Mouse (Mus musculus) neutrophil, adult 5-6 weeks (primary cell): ENCODE data around the gene Ncf1. TPM values are rescaled to one million over a fixed set of nuclear protein-coding genes. Genes with fewer than 3 reads are reported as not detected.

ENCODE experiments used
- ATAC-seq: fragments of 151-379, 151-347 bp; 2 replicates; pipeline ENCODE4 v1.8.0; 2017; ENCODE audit warnings: mild to moderate bottlenecking, moderate TSS enrichment; ENCODE audit not compliant: insufficient number of reproducible peaks, poor library complexity, low FRiP score, severe bottlenecking; ENCODE audit errors: extremely low read depth
- total RNA-seq: library from RNA; stranded (forward); fragments of 200-1000 nt; gene quantifications from 2 replicates; pipeline ENCODE4 v1.2.3, GENCODE M21; 2017

Ncf1 gene
- total RNA-seq, 1 experiment from 2014 or later = 448 TPM

DNA sequence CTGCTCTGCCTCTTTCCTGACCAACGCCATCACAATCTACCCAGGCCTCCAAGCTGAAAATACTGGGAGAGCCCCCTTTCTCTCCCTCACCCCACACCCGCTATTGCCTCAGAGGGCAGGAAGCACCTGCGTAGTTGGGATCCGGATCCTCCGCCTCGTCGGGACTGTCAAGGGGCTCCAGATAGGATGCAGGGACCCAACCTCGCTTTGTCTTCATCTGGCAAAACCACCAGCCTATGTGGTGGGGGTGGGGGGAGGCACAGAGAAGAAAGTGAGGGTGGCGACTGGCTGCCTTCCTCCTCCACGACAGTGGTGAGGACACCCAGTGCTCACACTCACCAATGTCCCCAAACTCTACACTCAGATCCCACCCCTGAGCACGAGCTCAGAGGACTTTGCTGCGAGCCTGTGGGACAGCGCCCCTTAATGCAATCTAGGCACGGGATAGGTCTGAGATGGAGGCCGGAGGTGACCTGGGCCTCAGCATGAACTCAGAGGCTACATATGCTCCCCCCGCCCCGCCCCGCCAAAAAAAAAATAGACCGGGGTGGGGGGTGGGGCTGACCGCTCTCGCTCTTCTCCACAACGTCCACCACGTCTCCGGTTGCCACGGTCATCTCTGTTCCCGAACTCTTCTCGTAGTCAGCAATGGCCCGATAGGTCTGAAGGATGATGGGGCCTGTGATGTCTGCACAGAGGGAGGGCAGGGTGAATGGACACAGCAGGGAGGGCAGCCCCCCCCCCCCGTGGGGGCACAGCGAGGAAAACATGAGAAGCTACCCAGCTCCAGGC is 4.1 kb downstream of the Ncf1 start:
- ATAC-seq = no peak

DNA sequence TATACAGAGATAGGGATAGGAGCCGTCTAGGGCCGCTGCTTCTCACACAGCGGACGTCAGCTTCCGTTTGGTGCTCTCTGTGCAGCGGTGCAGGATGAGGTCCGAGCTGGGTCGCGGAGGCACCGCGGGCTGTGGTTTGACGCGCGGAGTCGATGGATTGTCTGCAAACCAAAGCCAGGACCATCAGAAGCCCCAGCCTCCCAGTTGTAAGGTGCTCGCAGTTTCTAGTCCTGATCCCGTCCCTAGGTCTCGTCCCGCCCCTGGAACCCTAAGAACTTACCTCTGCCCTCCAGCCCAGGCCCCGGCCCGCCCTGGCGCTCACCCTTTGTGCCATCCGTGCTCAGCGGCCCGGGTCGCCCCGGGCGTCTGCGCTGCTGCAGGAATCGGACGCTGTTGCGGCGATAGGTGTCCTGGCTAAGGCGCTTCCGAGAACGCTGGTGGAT is 7.7 kb downstream of the Ncf1 start:
- no peak for ATAC-seq

DNA sequence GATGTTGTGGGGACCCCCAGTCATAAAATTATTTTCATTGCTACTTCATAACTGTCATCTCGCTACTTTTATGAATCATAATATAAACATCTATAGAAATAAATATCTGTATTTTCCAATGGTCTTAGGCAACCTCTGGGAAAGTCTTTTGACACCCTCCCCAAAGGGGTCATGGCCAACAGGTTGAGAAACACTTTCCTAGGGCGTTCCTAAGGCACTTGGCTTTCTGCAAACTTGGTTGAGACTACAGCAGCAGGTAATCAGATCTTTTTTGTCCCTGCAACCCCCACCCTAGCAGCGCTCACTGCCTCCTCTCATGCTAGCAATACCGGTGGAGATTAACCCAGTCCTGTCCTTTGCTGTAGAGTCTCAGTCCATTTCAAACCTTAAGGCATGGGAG is 8.1 kb downstream of the Ncf1 start:
- no peak for ATAC-seq

DNA sequence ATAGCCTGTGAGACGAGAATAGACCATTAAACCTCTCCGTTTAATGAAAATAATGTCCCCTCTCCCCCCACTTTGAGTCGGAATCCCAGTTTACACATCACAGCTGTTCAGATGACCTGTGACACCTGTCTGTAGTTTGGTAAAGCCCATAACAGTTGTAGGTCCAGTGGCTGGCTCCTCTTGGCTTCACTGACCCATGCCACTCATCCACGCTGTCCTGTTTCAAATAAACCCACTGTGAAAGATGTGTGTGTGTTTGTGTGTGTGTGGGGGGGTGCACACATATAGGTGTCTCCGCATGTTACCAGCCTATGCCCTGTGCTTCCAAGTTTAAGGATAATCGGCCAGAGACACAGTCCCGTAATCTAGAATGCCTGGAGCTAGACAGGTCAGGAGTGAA is 11.5 kb downstream of the Ncf1 start:
- no peak for ATAC-seq

DNA sequence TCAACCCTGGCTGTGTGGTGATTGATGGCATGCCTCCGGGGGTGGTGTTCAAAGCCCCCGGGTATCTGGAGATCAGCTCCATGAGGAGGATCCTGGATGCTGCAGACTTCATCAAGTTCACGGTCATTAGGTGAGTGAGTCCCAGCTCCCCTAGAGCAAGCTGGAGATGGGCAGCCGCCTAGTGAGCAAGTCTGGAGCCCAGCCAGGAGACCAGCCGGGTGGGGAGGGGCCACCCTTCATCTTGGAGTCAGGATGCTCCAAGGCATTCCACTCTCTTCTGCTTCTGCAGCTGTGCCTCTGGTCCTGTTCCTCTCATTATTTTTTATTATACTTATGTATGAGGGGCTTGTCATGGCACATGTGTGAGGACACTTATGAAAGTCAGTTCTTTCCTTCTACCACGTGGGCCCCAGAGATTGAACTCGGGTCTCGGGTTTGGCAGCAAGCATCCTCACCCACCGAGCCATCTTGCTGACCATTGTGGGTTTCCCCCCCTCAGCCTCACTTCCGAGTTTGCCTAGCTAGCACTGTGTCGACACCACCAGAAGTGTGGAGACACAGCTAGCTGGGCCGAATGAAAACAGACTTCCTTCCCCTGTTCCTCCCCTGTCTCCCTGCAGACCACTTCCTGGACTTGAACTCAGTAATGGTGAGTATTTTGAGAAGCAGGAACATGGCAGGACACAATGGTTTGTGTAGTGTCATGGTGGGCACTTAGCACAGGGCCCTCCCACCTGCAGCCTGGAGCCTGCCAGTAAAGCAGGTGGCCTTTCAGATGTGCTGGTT is 15.2 kb downstream of the Ncf1 start:
- ATAC-seq = peak; percentile 69

DNA sequence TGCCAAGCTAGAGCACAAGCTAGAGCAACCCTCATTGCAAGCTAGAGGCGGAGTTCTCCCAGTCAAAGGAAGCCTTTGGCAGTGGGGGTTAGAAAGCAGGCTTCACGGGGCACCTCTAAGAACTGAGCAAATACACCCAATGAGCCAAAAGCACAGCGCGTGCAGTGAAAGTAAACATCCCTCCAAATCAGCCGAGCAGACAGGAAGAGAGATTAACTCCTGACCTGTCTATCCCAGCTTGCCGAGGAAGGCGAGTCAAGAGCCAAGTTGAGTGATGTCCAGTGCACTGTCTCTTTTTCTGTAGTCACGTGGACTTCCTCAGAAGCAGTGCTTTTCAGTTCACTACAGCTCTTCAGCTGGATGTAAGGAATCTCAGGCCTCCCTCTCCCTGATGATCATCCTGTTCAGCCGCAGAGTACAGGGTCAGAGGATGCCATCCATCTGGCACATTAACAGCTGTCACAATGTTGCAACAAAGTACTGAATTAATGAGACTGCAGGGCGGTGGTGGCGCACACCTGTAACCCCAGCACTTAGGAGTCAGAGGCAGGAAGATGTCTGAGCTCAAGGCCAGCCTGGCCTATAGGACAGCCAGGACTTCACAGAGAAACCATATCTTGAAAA is 19.4 kb downstream of the Ncf1 start:
- ATAC-seq = no peak

DNA sequence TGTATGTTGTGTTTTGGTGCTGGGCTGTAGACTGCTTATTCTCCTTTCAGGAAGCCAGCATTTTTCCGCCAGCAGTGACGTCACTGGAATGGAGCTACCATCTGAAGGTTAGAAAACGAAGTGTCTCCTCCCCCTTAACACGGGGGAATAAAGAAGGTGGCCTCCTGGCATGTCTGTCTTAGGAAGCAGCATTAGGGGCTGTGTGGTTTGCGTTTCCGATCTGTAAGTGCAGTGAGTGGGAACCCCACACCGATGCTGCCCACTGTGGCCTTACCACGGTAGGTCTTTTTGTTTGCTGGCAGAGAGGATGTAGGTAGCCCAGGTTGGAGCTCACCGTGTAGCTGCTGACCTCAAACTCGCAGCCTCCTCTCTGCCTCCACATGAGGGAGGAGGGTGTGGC is 22.7 kb downstream of the Ncf1 start:
- no peak for ATAC-seq

DNA sequence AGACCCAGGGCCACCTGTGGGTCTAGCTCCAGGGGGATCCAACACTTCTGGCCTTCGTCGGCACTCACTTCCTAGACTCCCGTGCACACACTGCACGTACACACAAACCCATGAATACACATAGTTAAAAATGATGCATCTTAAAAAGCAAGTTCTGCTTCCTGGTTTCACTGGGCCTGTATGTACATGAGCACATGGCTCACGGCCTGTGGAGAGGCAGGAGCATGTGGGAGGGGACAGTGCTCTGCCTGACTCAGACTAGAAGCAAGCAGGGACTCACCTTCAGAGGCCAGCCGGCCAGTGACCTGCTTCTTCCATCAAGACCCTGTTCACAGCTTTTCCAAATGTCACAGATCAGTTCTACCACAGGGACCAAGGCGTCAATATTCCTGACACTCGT is 35.8 kb downstream of the Ncf1 start:
- no peak for ATAC-seq

DNA sequence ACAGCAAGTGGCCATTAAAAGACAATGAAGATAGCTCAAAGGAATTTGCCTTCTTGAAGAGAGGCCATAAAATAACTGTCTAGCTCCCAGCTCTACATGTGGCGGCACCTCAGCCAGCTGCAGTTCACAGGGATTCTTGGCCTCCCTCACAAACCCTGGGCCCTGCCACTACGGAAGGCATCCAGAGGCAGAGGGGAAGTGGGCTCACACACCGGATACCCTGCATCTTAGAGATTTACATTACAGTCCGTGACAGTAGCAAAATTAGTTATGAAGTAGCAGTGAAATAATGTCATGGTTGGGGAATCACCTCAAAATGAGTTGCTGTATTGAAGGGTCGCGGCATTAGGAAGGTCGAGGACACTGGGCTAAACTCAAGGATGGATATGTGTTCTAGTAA is 40.9 kb downstream of the Ncf1 start:
- ATAC-seq = no peak

DNA sequence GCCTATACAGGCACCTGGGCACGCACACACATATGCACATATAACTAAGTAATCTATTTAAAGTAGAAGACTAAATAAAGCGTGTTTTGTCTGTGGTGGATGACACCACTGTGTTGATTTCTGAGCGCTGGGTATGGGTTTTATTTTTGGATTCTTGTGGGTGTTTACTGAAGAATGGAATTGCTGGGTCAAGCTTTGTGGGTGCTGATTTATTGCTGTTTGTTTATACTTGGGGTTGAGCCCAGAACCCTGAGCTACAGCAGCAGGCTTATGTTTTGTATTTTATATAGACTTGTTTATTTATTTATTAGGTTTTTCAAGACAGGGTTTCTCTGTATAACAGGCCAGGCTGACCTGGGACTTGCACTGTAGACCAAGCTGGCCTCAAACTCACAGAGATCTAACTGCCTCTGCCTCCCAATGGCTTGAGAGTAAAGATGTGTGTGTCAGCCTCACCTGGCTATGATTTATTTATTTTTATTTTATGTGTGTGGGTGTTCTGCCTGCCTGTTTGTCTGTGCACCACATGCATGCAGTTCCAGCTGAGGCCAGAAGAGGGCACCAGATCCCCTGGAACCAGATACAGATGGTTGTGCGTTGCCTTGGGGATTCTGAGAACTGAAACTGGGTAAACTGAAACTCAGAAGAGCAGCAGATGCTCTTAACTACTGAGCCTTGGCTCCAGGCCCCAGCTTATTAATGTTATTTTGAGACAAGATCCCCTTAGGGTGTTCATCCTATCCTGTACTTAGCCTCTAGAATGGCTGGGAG is 42.3 kb downstream of the Ncf1 start:
- ATAC-seq = peak; percentile 60

DNA sequence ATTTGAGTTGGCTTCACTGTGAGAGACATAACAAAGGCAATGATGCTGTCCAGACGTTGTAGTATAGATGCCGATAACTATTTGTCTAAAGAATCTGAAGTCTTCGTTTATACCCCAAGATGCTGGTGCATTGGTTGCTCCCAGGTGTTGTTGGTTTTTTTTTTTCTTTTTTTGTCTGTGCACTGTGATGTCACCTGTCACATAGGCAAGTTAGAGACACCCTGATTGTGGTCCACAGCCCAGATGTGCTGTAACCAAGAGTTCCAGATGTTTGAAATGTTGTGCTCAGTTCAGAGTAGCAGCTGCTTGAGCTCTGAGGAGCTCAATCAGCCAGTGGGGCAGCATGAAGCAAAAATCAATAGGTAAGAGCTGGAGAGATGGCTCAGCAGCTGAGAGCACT is 43.4 kb downstream of the Ncf1 start:
- ATAC-seq = no peak

DNA sequence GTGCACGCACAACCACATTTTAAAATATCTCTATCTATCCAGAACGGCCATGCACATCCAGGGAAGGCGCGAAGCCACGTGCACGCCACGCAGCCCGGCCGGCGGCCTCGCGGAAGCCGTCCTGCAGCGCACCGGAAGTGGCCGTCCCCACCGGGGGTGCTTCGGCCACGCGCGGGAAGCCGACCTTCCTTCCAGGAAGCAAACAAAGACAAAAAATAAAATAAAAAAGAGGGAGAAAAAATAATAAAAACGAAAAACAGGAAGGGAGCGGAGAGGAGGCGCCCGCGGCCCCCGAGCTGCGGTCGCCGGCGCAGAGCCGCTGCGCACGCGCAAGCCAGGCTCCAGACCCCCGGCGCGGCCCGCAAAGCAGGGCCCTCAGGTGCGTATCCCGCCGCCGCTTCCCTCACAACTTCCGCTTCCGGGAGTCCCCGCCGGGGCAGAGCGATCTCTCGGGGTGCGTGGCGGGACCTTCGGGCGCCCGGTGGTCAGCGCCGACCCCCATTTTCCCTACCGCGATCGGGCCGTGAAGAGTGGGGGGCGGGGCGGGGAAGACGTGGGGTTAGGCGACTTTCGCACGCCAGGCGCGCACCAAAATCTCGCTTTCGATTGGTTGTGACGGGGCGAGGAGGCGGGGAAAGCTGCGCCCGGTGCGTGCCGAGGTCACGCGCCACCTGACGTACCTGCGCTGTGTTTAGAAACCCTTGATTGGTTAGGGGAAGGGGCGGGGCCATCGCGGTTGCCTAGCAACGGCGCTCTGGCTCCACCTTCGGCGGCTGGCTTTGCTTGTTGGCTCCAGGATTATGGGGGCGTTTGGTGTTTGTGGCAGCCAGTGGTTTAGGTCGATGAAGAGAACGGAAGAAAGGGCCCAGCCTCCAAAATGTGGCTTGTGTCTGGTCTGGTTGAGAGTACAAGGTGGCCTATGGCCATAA is 45.3 kb downstream of the Ncf1 start, which contains the start of gene Gtf2ird2:
Gtf2ird2 (plus strand) TSS at position 140 of the 929 bp plus-strand sequence.
- peak; percentile 93 for ATAC-seq

DNA sequence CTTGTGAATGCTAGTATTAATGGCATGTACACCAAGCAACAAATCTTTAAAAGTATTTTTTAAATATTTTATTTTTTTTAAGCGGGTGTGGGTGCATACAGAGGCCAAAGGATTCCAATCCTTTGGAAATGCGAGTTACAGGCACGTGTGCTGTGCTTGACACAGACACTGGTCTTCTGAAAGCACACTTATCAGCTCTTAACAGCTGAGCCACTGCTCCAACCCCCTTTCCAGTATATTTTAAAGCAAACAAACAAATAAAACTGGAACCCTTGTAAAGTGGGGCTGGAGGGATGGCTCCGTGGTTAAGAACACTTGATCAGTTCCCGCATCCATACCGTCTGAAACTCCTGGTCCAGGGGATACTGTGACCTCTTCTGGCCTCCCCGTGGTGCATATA is 46.3 kb downstream of the Ncf1 start:
- ATAC-seq = no peak

DNA sequence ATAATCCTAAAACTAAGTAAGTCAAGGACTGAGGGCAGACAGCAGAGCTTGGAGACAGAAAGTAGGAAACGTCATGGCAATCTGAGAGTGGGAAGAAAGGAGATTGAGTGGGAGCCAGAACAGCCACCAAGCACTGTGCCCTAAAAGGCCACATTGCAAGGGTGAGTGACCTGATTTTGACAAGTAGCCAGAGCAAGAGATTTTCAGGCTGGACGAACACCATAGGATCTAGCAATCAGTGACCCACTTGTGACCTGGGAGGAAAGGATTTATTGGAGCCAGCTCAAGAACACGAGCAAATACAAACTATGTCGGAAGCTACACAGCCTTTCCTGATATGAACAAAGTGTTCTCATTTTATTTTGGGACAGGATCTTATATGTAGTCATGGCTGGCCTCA is 46.7 kb downstream of the Ncf1 start:
- ATAC-seq = no peak

DNA sequence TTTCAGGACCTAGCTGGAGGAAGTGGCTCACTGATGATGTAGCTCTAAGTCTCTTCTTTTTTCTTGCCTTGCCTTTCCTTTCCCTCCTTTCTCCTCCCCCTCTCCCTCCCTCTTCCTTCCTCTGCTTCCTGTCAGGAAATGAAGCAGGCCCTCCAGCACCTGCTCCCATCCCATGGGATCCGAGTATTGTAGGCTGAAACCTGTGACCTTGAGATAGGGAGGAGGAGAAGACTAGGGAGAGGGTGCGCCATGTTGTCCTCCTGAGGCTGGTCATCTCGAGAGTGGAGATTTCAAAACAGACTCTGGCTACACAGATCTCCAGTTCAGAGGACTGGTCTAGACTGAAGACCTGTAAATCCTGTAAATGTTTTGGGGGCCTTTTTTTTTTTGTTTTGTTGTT is 47.3 kb downstream of the Ncf1 start:
- ATAC-seq = no peak

DNA sequence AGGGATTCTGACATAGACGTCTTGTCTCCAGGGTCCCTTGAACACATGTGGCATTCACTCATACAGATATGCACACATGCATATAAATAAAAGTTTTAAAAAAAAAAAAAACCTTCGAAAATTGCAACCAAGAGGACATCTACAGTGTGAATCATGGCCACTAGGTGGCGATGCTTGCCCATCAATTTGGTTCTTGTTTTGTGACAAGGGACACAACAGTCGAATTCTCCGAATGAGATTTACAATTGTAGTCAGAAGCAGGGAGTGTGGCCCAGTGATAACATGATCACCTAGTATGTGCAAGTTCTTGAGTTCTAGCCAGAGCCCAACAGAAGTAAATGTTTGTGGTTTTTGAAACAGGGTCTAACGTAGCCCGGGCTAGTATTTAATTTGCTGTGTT is 49.6 kb downstream of the Ncf1 start:
- peak; percentile 40; the same call in 1 of the 2 replicates for ATAC-seq

DNA sequence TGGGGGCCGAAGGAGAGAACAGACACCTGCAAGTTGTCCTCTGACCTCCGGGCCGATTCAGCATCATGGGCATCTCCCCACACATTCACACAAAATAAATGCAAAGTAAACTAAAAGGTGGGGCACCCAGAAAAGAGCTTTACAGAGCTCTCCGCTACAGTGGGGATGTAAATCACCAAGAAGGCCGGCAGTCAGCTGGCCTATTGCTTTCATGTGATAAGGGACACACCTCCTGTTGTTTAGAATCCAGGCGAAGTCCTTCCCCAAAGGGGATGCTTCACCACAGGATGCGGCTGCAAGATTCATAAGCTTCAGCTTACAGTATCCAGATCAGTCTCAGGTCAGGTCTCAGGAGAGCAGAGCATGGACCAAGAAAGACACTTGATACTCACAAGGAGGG is 50.9 kb downstream of the Ncf1 start:
- no peak for ATAC-seq
